Mouse (Mus musculus) frontal cortex, postnatal 25 days (tissue): ENCODE measurements around the gene Dmrtb1.

ENCODE experiments used
- DNase-seq, 2 experiments: peaks; one replicate each; pipeline ENCODE4 v3.0.0; 2022; ENCODE audit warnings: low spot score in 2 of 2

Dmrtb1 gene

DNA sequence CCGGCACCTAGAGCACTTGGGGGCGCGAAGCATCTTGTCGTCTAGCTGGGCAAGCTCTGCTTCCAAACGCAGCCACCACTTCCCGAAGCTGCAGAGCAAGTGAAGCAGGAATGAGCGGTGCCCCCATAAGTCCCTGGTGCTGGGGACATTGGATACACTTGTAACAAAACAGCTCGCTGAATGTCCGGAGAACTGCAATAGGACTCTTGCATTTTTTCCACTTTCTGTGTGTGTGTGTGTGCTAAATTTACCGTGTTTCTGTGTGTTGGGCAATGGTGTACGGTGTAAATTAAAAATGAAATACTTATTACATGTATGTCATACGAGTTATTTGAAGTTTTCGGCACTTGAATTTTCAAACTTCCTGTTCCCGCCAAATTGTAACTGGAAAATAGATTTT is at the start of gene Dmrtb1:
Dmrtb1 (minus strand) TSS at position 101 of the 400 bp plus-strand sequence.
- no peak for DNase-seq

DNA sequence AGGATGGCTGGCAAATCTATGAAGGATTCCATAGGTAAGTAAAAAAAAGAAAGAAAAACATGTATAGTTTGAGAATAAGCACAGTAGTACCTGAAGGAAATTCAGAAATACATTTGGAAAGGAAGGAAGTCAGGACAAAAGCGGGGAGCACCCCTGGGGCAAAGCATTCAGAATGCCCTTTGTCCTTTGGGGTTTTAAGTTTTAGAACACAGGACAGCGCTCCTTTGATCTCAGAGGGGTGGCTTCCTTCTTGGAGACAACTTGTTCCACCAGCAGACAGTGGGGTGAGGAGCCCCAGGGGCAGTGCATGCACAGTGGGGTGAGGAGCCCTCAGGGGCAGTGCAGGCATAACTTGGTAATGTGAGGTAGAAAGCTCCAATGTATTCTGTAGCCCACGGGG is 49.6 kb upstream of the Dmrtb1 start:
- DNase-seq, result no peak

DNA sequence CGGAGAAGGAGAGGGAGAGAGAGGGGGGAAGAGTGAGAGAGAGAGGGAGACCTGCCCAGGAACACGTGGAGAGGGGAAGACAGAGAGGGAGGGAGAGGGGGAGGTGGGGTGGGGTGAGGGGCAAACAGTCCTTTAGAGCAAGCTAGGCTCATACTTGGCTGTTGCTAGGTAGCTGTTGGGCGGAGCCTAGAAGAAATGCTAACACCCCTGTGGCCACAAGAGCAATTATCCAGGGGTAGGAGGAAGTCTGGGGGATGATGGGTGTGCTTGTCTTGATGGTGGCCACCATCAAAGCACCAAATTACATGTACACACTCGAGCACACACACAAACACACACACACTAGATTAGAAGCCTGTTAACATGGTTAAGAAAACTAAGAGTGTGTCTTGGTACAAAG is 48.6 kb upstream of the Dmrtb1 start:
- DNase-seq, result no peak

DNA sequence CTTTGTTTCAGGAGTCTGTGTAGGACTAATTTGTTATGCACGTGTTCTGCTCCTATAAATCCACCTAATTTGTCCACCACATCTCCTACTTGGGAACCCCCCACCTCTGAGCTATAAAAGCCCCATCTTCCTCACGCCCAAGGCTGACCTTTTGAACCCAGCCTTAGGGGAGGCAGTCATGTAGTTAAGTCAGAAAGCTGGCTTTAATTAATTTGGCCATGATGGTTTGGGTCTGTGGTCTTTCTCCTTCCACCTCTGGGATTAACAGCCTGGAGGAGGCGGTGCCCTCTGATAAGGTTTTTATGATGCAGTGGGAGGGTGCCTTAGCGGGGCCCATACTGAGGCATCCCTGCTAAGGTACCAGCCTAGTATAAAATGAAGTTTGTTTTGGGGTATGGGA is 48.2 kb upstream of the Dmrtb1 start:
- DNase-seq, result no peak

GRCm38 (mm10) chr4:107731088-107731465 is 47.0 kb upstream of the Dmrtb1 start:
- DNase-seq, result no peak

- no peak for DNase-seq
Measured at GRCm38 (mm10) chr4:107730391-107731087, 46.5 kb upstream of the Dmrtb1 start.

DNA sequence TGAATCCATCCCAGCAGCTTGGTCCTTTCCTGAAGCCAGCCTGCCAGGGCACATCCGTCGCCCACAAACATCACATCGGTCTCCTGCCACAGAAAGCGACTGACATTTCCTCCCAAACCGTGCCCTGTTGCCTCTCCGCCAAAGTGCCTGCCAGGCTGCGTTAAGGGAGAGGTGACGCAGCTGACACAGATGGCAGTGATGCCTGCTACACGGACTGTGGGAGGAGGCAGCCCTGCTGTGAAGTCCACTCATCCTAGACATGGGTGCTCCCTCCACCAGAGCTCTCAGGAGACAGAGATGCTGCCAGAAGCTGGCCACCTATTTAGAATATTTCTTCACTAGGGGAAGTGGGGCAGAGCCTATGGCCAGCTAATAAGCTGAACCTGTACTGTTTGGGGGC is 41.4 kb upstream of the Dmrtb1 start:
- no peak for DNase-seq

DNA sequence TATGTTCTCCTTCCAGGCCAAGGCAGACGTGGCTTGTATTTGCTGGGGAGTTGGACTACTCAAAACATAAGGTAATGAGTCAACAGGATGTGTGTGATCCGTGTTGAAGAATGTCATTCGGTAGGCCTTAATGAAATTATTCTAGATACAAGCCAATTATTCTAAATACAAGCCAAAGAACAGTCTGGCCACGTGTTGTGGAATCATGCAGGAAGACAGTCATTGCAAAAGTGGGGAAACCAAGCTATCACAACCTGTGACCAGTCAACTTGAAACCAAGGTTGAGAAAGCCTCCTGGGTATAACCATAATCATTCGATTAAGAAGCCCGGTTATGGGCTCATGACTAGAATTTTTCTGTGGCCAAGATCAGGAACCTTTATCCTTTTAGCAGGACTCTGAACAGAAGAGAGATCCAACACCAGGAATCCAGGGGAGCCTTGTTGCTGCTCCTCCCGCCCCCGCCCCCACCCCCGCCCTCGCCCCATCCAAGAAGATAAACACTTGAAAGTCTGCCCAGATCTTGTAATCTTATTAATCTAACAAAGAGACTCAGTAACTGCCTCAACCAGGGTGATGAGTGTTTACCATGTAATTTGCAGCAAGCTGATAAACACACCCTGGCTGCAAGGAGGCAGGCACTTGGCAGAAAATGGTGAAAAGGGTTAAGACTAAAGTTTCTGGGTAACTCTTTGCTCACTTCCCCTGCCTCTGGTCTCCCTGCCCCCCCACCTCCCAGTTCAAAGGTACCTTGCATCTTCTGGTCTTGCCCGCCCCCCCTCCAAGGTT is 36.2 kb upstream of the Dmrtb1 start:
- no peak for DNase-seq

DNA sequence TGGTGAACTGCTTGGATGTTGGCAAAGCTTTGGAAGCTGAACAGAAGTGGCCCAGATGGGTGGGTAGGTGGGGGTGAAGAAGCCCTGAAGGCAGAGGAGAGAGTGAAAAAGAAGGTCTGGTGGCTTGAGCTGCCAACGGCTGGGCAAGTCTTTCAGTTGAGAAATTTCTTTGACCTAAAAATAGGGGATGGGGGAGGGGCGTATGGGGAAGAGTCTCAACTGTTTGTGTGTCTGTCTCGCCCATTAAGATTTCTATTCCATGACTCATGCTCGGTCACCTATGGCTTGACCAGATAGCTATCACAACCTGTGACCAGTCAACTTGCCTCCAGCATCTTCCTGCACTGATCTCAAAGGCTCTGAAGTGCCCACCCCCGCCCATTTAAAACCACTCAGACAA is 35.1 kb upstream of the Dmrtb1 start:
- DNase-seq, result no peak

- DNase-seq, result no peak
Measured at GRCm38 (mm10) chr4:107718720-107719119, 34.7 kb upstream of the Dmrtb1 start.

DNA sequence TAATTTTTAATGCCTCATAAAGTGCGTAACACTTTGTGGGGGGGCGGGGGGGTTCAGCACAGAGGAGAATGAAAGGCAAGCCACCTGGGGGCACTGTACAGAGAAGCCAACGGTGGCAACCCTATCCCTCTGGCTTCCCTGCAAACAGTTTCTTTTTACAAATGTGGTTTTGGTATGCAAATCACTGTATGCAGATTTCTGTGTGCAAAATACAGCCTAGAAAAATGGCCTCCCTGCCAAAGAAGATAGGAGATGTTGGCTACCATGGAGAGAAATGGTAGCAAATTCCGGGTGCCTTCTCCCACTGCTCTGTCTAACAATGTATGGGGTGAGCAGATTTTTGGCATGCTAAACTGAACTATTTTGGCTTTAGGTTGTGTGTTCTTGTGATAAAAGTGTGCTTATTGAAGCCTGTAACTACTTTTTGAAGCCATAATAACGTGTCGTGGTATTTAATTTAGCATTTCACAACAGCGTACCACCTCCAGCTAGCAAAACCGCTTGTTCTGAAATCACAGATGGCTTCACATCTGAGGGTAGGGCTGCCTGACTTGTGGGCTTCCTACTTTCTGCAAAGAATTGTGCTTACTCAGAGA is 33.8 kb upstream of the Dmrtb1 start:
- DNase-seq, result peak in 1 of 2 experiments; percentile 15

DNA sequence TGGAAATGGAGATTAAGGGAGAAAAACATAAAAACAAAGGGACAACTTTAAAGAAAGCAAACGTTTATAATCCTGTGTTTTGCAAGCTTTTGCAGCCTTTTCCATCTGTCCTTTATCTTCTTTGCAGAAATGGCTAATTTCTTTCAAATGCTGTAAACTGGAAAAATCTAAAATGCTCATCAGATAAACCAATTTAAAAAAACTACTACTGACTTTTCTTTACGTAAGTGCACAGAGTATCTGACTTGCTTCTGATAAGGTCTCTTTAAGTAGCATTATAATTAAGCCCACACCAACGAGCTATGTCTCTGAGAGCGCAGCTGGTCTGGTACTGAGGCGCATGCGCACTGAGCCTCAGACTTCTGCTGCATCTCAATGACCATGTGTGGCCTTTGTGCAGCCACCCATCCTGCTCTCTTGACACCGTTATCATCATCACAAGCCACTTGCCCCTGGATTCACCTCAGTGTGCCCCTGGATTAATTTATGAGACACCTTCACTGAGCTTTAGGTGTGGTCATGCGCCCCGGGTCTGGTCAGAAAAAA is 32.8 kb upstream of the Dmrtb1 start:
- DNase-seq, result no peak

DNA sequence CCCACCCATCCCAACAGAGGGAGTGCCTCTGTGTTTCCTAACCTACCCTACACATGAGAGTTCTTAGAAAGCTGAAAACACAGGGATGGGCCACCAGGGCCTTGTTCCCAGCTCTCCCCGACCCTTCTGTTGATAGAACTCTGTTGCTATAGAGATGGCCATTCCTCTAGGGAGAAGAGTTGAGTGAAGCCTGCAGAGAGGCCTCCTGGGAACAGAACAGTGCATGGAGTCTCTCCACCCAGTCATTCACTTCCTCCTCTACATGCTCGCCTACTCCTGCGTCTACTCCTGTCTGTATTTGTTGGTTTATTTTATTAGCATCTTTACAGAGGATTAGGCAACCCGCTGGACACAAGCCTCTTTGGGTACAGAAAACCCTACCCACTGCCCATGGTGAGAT is 22.9 kb upstream of the Dmrtb1 start:
- no peak for DNase-seq

- no peak for DNase-seq
Measured at GRCm38 (mm10) chr4:107704185-107704584, 20.2 kb upstream of the Dmrtb1 start.

DNA sequence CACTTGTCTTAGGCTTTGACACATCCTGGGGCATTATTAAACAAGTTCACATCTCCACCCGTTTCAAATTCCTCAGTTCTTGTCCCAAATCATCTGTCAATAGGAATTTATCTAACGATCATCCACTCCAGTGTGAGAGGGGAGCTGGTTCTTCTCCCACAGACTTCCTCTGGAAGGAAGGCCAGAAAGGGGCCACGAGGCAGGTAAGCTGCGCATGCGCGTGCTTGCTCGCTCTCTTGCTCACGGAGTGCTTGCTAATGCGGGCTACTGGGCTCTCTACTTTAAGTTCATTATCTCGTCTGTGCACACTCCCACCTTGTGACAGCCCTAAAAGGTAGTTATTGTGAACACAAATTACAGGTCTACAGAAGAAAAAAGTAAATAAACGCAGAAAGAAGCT is 17.6 kb upstream of the Dmrtb1 start:
- no peak for DNase-seq

DNA sequence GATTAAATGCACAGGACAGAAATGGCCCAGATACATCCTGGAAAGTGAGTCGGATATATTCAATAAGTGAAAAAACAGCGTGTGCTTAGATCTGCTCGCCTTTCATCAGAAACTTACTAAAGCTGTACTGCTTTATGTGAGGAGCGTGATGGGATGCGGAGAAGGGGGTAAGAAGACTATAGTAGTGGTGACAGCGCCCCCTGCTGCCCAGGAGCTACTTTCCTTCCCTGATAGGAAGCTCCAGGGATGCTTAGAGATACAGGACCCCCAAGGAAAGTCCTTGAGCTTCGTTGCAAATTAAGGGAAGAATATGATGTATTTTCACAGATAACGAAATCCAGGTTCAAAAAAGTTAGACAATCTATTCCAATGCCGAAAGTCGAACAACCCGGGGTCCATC is 17.1 kb upstream of the Dmrtb1 start:
- peak; percentile 44 to 56 for DNase-seq

DNA sequence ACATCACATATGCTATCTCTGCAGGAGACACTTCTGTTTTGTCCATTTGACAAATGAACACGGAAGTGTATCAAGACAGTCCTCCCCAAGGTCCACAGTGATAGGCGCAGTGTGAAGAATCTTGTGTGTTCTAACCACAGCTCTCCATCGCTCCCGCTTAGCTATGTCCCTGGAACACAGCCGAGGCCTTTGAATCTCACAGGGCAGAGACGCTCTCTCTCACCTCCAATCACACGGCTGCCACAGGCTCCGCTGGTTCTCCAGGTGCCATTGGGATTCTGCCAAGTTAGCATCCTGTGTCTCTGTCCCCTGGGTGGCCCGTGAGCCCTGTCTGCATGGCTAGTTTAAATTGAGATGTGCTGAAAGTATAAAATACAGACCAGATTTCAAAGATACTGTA is 15.2 kb upstream of the Dmrtb1 start:
- no peak for DNase-seq

GRCm38 (mm10) chr4:107693816-107694215 is 9.8 kb upstream of the Dmrtb1 start:
- DNase-seq, result no peak

GRCm38 (mm10) chr4:107688213-107688612 is 4.2 kb upstream of the Dmrtb1 start:
- DNase-seq, result no peak

DNA sequence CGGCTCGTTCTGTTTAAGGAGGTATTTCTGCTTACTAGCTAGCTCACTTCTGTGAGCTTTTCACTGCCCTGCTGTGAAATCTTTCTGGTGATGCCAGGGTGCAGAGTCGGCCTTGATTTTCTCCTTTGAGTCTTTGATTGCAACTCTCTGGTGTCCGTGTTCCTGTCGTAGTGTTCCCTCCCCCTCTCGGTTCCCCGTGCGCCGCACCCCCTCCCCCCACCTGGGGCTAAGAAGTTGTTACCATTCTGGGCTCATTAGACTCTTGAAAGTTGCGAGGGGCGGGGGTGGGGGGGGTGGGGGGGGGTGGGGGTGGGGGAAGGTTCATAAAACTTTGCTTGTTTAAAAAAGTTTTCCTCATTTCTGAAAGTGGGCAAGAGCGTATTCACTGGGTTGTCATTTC is 3.1 kb upstream of the Dmrtb1 start:
- no peak for DNase-seq

DNA sequence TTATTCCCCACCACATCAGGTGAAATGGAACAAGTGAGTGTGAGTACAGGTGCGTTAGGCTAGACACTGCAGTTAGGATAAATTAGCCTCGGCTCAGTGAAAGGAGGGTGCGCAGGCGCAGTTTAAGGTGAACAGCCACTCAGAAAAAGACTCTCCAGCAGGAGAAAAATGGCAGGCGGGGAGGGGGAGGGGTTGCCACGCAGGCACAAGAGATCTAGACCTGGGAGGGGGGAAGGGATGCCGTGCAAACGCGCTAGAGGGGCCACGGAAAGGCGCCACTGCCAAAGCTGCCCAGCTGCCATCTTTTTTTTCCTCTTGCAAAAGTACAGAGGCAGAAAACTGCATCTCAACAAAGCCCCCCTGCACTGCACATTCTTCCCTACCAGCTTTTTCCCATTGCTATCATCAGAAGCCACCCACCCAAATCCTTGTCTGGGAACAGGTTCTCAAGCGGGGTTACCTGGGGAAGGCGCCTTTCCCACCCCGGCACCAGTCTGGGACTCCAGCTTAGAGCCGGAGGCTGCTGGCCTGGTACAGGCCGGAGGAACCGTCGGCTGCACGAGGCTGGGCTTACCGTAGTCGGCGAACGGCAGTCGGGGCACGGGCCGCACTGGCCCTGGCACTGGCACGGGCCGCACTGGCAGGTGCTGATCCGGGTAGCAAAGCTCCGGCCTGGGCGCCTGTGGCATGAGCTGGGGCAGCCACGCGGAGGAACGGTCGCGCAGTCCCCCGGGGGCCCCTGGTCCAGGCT is 849 bp downstream of the Dmrtb1 start:
- no peak for DNase-seq
